Mouse (Mus musculus) liver, embryonic 12.5 days (tissue): ENCODE measurements around the gene Dusp11. TPM values are rescaled to one million over a fixed set of nuclear protein-coding genes. Genes with fewer than 3 reads are reported as not detected.
A peak's percentile ranks its signal among the peaks of the same experiment; 100 is the strongest.
"Not testable (repeated sequence)": the region's sequence is repeated elsewhere in the genome, so short reads cannot be mapped to it uniquely, and the experiment has no call there.

Source experiments
- ATAC-seq: fragments of 200-750 bp; cut with Nextera tagmentation; 2 replicates; pipeline ENCODE4 v1.8.0; 2017; ENCODE audit warnings: moderate number of reproducible peaks, mild to moderate bottlenecking, moderate library complexity
- H3K27ac ChIP-seq: fragments of 300-500 bp; sonication (generic); 2 replicates; pipeline ENCODE4 v1.5.1; 2016; ENCODE audit warnings: mild to moderate bottlenecking
- H3K27me3 ChIP-seq: fragments of 300-500 bp; sonication (generic); replicated peaks from 2 replicates; pipeline ENCODE4 v1.6.1; 2016; ENCODE audit warnings: mild to moderate bottlenecking, moderate library complexity
- H3K36me3 ChIP-seq: fragments of 300-500 bp; sonication (generic); 2 replicates; pipeline ENCODE4 v1.6.1; 2016; ENCODE audit warnings: mild to moderate bottlenecking, moderate library complexity
- H3K4me1 ChIP-seq: fragments of 300-500 bp; sonication (generic); 2 replicates; pipeline ENCODE4 v1.6.1; 2016
- H3K4me2 ChIP-seq: fragments of 300-500 bp; sonication (generic); 2 replicates; pipeline ENCODE4 v1.6.1; 2016; ENCODE audit warnings: mild to moderate bottlenecking, moderate library complexity
- H3K4me3 ChIP-seq: fragments of 300-500 bp; sonication (generic); 2 replicates; pipeline ENCODE4 v1.5.1; 2016; ENCODE audit warnings: mild to moderate bottlenecking, moderate library complexity
- H3K9ac ChIP-seq: fragments of 300-500 bp; sonication (generic); 2 replicates; pipeline ENCODE4 v1.6.1; 2016; ENCODE audit warnings: mild to moderate bottlenecking, moderate library complexity
- H3K9me3 ChIP-seq: fragments of 300-500 bp; sonication (generic); replicated peaks from 2 replicates; pipeline ENCODE4 v1.6.1; 2016; ENCODE audit warnings: mild to moderate bottlenecking, moderate library complexity
- WGBS: fragments of 180-500 bp; shearing (Covaris S2); methylation state at CpG from one replicate; pipeline ENCODE4 v1.1.7; 2016; ENCODE audit not compliant: insufficient replicate concordance; 5-methylcytosine and 5-hydroxymethylcytosine counted together
- polyA plus RNA-seq: library from polyadenylated mRNA; unstranded; fragments of >200 nt; fragmentation: Nextera tagmentation; extraction: Ambion mirVana; gene quantifications from 2 replicates; pipeline ENCODE4 v1.2.1, GENCODE M21; 2016

The Dusp11 gene
- polyA plus RNA-seq, 1 experiment from 2014 or later, result 37.2 TPM

DNA sequence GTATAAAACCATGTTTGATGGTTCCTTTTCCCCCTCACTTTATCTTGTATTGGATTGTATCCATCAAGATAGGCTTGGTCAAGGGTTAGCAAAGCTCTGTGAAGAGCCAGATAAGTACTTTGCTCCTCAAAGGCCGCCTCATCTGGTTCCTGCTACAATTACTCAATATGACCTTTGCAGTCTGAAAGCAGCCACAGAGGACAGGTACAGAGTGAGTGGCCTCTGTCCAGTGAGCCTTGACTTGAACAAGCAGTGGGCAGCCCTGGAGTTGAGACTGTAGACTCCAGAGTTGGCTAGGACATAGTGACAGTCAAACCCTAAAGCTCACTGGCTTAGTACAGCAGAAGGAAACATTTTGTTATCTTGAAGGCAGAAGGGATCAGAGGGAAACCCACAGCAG, 32.2 kb downstream of the Dusp11 start:
- Histone ChIP-seq H3K27ac (0 out of 2 replicates have a peak overlapping the region, but pooled peaks have one; percentile 15), H3K27me3 (no peaks in the 10 kb centered on the region), H3K36me3 (peaks cover 64% of the 10 kb centered on the region), H3K9me3 (no peaks in the 10 kb centered on the region), H3K4me2 (no peak overlapping the region), H3K4me1 (no peaks in the 10 kb centered on the region), H3K4me3 (no peak overlapping the region), H3K9ac (no peak overlapping the region)
- ATAC-seq, result peak; percentile 46; the same call in 1 of the 2 replicates
- WGBS, result 39% methylated on average over 1 of the region's 1 CpGs

DNA sequence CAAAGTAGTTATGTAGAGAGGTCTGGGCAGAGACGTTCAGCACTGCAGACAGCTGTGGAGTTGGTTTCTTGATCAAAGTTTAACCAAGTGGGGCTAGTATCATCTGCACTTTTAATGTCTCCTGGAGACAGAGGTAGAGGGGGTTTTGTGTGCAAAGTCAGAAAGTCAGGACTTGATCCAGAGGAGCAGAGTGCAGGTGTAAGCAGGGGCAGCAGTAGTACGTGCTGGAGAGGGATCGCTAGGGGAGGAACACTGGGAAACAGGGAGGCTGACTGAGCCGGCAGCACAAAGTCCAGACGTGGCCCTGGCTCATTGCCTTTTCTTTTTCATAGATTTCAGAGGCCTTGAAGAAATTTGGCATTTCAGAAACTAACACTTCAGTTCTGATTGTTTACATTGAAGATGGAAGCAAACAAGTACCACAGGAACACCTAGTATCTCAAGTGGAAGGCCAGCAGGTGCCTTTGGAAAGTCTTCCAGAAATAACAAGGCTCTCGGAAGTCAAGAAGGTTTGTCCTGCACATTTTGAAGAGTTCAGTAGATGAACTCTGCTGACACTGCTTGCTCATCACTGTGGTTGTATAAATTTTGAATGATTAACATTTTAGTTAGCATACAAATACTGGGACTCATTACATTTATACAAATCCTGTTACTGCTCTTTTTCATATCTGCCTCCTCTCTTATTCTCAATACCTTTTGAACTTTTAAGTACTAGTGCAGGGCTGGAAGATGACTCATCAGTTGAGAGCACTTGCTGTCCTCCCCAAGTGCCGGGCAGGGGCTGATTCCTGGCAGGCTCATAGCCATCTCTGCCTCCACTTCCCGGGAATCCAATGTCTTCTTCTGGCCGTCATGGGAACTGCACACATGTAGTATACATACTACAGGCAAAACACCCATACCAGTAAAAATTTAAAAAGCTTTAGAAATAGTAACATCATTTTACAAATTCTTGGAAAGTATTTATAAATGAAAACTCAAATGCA, 33.7 kb downstream of the Dusp11 start:
- no peak for ATAC-seq
- no peaks in the 10 kb centered on the region for H3K4me1 ChIP-seq
- no peak overlapping the region for H3K27ac ChIP-seq
- H3K9me3 ChIP-seq, result no peaks in the 10 kb centered on the region
- no peaks in the 10 kb centered on the region for H3K27me3 ChIP-seq
- WGBS, result 81% methylated on average over 9 of the region's 9 CpGs
- no peak overlapping the region for H3K4me2 ChIP-seq
- no peak overlapping the region for H3K4me3 ChIP-seq
- peaks cover 72% of the 10 kb centered on the region for H3K36me3 ChIP-seq
- H3K9ac ChIP-seq, result no peak overlapping the region

DNA sequence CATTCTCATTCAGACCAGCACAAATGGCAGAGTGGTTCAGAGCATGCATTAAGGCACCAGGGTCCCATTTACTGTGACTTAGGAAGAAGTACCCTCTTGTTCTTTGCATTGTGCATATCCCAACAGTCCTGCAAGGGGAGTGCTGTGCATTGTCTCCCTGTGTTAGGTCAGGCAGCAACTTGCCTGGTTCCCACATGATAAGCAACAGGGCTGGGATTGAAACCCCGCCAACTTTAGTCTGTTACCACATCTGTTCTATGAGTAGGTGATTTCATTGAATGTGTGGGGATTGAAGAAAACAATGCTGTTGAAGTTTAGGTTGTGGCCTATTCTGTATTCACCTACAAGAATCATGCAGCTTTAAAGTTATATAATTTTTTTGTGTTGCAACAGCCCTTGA, 34.8 kb downstream of the Dusp11 start:
- H3K9me3 ChIP-seq, result no peaks in the 10 kb centered on the region
- no peak overlapping the region for H3K27ac ChIP-seq
- no peak overlapping the region for H3K4me2 ChIP-seq
- H3K4me3 ChIP-seq, result no peak overlapping the region
- no peaks in the 10 kb centered on the region for H3K4me1 ChIP-seq
- 58% methylated on average over 1 of the region's 1 CpGs for WGBS
- ATAC-seq, result no peak
- H3K36me3 ChIP-seq, result peaks cover 81% of the 10 kb centered on the region
- no peak overlapping the region for H3K9ac ChIP-seq
- H3K27me3 ChIP-seq, result no peaks in the 10 kb centered on the region

DNA sequence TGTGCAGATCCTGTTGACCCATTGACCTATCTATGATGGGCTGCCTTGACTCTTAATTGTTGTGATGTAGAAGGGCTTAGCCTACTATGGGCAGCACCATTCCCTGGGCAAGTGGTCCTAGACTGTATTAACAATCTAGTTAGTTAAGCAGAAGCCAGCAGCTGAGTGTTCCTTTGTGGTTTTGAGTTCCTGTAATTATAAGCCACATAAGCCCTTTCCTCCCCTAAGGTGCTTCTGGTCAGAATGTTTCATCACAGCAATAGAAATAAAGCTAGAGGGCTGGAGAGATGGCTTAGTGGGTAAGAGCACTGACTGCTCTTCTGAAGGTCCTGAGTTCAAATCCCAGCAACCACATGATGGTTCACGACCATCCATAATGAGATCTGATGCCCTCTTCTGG, 37.8 kb downstream of the Dusp11 start:
- no peak overlapping the region for H3K9ac ChIP-seq
- WGBS, result 86% methylated on average over 1 of the region's 1 CpGs
- H3K27me3 ChIP-seq, result no peaks in the 10 kb centered on the region
- no peak for ATAC-seq
- H3K9me3 ChIP-seq, result no peaks in the 10 kb centered on the region
- H3K4me2 ChIP-seq, result no peak overlapping the region
- H3K36me3 ChIP-seq, result peaks cover 76% of the 10 kb centered on the region
- no peak overlapping the region for H3K4me3 ChIP-seq
- H3K4me1 ChIP-seq, result no peaks in the 10 kb centered on the region
- H3K27ac ChIP-seq, result no peak overlapping the region

DNA sequence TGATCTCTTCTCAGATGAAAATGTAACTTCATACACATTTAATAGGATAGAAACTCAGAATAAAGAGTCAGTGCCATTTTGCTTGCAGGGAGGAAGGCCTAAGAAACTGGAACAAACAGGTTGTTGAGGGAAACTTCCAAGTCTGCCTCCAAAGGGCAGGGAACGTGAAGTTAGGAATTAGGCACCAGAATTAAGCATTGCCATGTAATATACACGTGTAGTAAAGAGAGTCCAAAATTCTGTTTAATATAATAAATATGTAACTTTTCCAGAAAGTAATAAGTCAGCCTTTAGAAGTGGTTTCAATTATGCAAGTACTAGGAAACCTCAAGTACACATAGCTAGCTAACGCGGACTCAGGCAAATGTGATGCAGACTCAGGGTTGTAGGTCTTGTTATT, 42.1 kb downstream of the Dusp11 start:
- no peak for ATAC-seq
- H3K4me3 ChIP-seq, result no peak overlapping the region

DNA sequence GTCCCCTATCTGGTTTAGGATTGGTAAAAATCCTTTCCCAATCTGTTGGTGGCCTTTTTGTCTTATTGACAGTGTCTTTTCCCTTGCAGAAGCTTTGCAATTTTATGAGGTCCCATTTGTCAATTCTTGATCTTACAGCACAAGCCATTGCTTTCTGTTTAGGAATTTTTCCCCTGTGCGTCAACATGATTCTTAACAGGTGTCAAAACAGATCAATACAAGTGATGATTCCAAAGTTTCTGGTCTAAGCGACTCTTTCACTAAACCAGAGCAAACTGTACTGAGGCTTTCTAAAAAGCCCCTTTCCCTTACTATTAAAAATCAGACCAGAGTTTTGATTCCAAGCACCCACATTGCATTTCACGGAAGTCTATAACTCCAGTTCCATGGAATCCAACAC, 43.1 kb downstream of the Dusp11 start:
- not testable (repeated sequence) for ATAC-seq, H3K27ac ChIP-seq, H3K4me3 ChIP-seq, H3K9me3 ChIP-seq, H3K27me3 ChIP-seq, H3K9ac ChIP-seq, H3K4me2 ChIP-seq
- H3K4me1 ChIP-seq, result peaks cover 23% of the 10 kb centered on the region
- 90% methylated on average over 3 of the region's 3 CpGs for WGBS
- H3K36me3 ChIP-seq, result peaks cover 28% of the 10 kb centered on the region

More for the DNA sequence above, 42.1 kb downstream of the Dusp11 start:
- Histone ChIP-seq H3K9ac (no peak overlapping the region), H3K9me3 (no peaks in the 10 kb centered on the region), H3K27me3 (no peaks in the 10 kb centered on the region), H3K4me1 (peaks cover 18% of the 10 kb centered on the region), H3K36me3 (peaks cover 37% of the 10 kb centered on the region), H3K4me2 (no peak overlapping the region), H3K27ac (no peak overlapping the region)
- 87% methylated on average over 4 of the region's 4 CpGs for WGBS

DNA sequence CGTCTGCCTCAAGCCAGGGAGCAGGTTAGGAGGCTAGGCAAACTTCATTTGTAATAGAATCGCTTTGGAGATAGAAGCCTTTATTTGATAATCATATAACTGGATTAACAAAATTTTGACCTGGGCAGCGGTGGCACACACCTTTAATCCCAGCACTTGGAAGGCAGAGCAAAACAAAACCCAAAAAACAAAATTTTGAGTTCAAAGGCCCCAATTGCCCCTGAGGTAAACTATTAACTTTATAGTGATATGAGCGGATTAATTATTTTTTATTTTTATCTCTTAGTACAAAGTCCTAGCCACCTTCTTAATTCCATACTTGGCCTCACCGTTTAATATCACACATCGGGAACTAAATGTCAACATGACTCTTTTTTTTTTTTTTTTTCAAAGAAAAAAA, 44.9 kb downstream of the Dusp11 start:
- H3K4me1 ChIP-seq, result peaks cover 26% of the 10 kb centered on the region
- H3K9ac ChIP-seq, result peak overlapping the region; percentile 80
- H3K36me3 ChIP-seq, result peaks cover 13% of the 10 kb centered on the region
- peak overlapping the region; percentile 90 for H3K27ac ChIP-seq
- no peak for ATAC-seq
- H3K9me3 ChIP-seq, result no peaks in the 10 kb centered on the region
- peak overlapping the region; percentile 73 for H3K4me3 ChIP-seq
- 77% methylated on average over 6 of the region's 6 CpGs for WGBS
- no peaks in the 10 kb centered on the region for H3K27me3 ChIP-seq
- peak overlapping the region; percentile 71 for H3K4me2 ChIP-seq

DNA sequence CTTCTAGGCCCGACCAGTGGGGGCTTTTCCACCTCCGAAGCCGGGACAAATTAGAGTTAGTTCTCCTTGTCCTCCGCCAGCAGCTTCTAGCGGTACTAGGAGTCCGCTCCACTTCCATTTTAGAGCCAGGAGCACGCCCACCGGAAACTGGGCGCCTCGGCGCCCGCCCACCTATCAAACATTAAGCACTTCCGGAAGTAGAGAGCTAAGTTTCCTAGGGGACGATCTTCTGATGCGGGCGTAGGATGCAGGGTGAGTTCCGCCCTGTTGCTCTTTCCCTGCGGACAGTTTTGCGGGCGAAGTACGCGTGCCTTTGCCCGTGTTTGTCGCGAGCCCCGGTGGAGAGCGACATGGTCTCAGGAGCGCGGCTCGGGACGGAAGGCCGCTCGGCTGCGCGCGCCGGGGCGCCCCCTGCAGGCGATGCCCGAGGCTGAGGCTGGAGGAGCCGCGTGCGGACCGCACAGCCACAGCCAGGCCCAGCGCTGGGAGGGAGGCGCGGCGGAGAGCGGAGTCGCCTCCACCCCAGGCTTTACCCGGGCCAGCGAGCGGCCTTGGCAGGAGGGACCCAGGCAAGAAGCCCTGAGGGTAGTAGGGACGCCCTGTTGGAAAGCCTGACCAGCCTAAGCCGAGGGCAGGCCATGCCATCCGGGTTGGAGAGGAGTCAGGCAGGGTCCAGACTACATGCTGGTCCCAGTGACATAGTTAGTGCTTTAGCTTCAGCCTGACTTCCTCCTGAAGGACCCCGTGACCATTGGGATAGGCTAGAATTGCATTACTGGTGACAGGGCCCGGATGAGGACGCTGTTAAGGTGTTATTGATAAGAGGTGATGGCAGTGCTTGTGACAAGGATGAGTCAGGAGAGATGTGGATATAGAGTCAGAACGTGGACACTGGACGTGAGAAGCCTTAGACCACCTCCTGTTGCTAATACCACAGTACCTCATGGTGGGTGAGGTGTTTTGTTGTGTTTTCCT, 45.6 kb downstream of the Dusp11 start, which contains the start of gene Nat8f1:
Gene Nat8f1, minus strand, starts transcription at position 149 of the 975 bp plus-strand sequence.
- peaks cover 26% of the 10 kb centered on the region for H3K4me1 ChIP-seq
- 1% methylated on average over 58 of the region's 61 CpGs for WGBS
- H3K9ac ChIP-seq, result peak within 1 kb of the TSS; percentile 80
- not testable (repeated sequence) for H3K36me3 ChIP-seq, H3K27me3 ChIP-seq, H3K9me3 ChIP-seq
- H3K27ac ChIP-seq, result peak within 1 kb of the TSS; percentile 90
- ATAC-seq, result peak; percentile 97
- H3K4me3 ChIP-seq, result peak within 1 kb of the TSS; percentile 73
- H3K4me2 ChIP-seq, result peak within 1 kb of the TSS; percentile 71

DNA sequence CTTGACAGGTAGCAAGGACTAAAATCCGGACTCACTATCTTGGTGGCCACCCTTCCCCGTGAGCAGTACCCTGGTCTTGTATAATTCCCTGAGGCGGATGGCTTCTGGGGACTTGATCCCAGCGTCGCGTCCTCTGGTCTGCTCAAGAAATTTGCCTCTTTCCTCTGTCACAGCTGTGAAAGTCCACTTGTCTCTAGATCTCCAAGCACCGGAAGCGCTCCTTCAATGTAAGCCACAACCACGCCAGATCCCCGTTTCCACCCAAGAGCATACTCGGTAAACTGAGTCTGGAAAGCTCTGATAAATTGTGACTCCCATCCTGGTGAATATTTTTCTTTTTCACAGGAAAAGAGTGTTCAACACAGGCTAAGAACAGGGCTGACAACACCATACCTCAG, 46.3 kb downstream of the Dusp11 start:
- peak overlapping the region; percentile 80 for H3K9ac ChIP-seq
- no peaks in the 10 kb centered on the region for H3K27me3 ChIP-seq
- peak overlapping the region; percentile 90 for H3K27ac ChIP-seq
- peak overlapping the region; percentile 71 for H3K4me2 ChIP-seq
- H3K9me3 ChIP-seq, result no peaks in the 10 kb centered on the region
- H3K4me3 ChIP-seq, result peak overlapping the region; percentile 73
- 5% methylated on average over 11 of the region's 11 CpGs for WGBS
- H3K4me1 ChIP-seq, result peaks cover 26% of the 10 kb centered on the region
- peaks cover under 1% of the 10 kb centered on the region; the same call in 1 of the 2 replicates for H3K36me3 ChIP-seq
- ATAC-seq, result no peak

DNA sequence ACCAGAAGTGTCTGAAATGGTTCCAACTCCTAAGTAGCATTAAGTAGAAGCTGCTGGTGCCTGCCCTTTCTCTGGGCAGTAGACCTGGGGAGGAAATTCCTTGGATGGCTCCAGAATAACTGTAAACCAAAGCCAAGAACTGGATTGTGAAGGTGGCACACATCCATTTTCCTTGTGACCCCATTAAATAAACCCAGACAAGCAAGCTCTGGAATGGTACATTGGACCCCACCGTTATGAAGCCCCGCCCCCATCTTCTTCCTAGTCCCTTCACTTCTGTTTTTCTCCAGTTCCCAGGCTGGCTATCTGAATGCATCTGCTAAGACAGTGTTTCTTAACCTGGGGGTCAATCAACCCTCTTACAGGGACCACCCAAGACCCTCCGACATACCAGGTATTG, 49.9 kb downstream of the Dusp11 start, which contains the start of gene Tprkb:
Gene Tprkb, plus strand, starts transcription at position 279 of the 400 bp plus-strand sequence.
- no peak within 1 kb of the TSS for H3K9ac ChIP-seq
- H3K4me2 ChIP-seq, result no peak within 1 kb of the TSS
- H3K4me1 ChIP-seq, result peaks cover 20% of the 10 kb centered on the region
- H3K9me3 ChIP-seq, result no peaks in the 10 kb centered on the region
- 59% methylated on average over 3 of the region's 3 CpGs for WGBS
- no peak for ATAC-seq
- no peaks in the 10 kb centered on the region for H3K36me3 ChIP-seq
- H3K27ac ChIP-seq, result no peak within 1 kb of the TSS
- H3K27me3 ChIP-seq, result peaks cover 6% of the 10 kb centered on the region; the same call in 1 of the 2 replicates
- H3K4me3 ChIP-seq, result no peak within 1 kb of the TSS

DNA sequence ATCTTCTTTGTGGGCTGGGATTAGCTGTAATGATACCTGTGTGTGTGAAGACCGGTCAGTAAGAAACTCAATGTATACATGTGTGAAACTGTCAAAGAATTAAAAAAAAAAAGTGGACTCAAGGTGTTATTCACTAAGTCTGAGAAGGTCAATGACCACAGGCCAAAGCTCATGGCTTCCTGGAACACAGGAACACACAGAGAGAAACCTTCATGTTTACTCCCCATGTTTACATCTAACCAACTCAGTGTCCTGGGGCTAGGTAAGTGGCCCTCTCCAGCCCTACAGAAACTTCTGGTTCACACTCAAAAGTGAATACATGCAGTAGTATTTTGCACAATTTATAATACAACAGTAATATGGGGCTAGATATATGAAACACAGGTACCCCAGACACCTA, 51.8 kb downstream of the Dusp11 start:
- Histone ChIP-seq H3K27ac (no peak overlapping the region), H3K36me3 (no peaks in the 10 kb centered on the region), H3K9me3 (no peaks in the 10 kb centered on the region), H3K4me3 (no peak overlapping the region), H3K4me2 (no peak overlapping the region), H3K4me1 (peaks cover 11% of the 10 kb centered on the region), H3K27me3 (peaks cover 7% of the 10 kb centered on the region; the same call in 1 of the 2 replicates), H3K9ac (no peak overlapping the region)
- no peak for ATAC-seq
- 70% methylated on average over 1 of the region's 1 CpGs for WGBS
